Mouse (Mus musculus) testis, adult 2 months (tissue): Measurements from ENCODE around the gene Hdac2. TPM values are rescaled to one million over a fixed set of nuclear protein-coding genes. Genes with fewer than 3 reads are reported as not detected.

Experiments used
- H3K27ac ChIP-seq: fragments of 200-500 bp; 2 replicates; pipeline ENCODE4 v1.5.1; 2012; ENCODE audit warnings: low read depth, low read length; ENCODE audit not compliant: control insufficient read depth, insufficient read depth
- H3K27me3 ChIP-seq: fragments of 200-500 bp; 2 replicates; pipeline ENCODE4 v1.6.1; 2012; ENCODE audit warnings: mild to moderate bottlenecking, low read length, moderate library complexity; ENCODE audit not compliant: control insufficient read depth, insufficient read depth
- H3K36me3 ChIP-seq: fragments of 200-500 bp; 2 replicates; pipeline ENCODE4 v1.6.1; 2012; ENCODE audit warnings: mild to moderate bottlenecking, low read length; ENCODE audit not compliant: control insufficient read depth, insufficient read depth
- H3K4me1 ChIP-seq: fragments of 200-500 bp; 2 replicates; pipeline ENCODE4 v1.6.1; 2012; ENCODE audit warnings: low read length; ENCODE audit not compliant: control insufficient read depth, insufficient read depth
- H3K4me3 ChIP-seq: fragments of 200-500 bp; 2 replicates; pipeline ENCODE4 v1.5.1; 2012; ENCODE audit warnings: low read depth, mild to moderate bottlenecking, low read length, moderate library complexity, mixed read lengths; ENCODE audit not compliant: control insufficient read depth
- CTCF ChIP-seq: fragments of 200-500 bp; IDR thresholded peaks from 2 replicates; pipeline ENCODE4 v1.5.1; 2012; ENCODE audit warnings: low read depth, mild to moderate bottlenecking, inconsistent platforms, low read length, moderate library complexity; ENCODE audit not compliant: control insufficient read depth, insufficient read depth, insufficient replicate concordance
- POLR2A ChIP-seq: fragments of 200-500 bp; IDR thresholded peaks from 2 replicates; pipeline ENCODE4 v1.6.1; 2012; ENCODE audit warnings: low read depth, mild to moderate bottlenecking, inconsistent platforms, low read length, moderate library complexity; ENCODE audit not compliant: control insufficient read depth
- polyA plus RNA-seq: library from polyadenylated mRNA; depleted of rRNA; stranded (reverse); fragments of >200 nt; gene quantifications from 2 replicates; pipeline ENCODE4 v1.2.3, GENCODE M21; 2012; rRNA removed

Hdac2 gene
- polyA plus RNA-seq, 1 experiment: 10.3 TPM

- no peaks in the 10 kb centered on the region for H3K27me3 ChIP-seq
- no peak overlapping the region for H3K27ac ChIP-seq
- TF ChIP-seq CTCF (no peak), POLR2A (no peak)
- H3K36me3 ChIP-seq: no peaks in the 10 kb centered on the region
- no peaks in the 10 kb centered on the region for H3K4me1 ChIP-seq
- H3K4me3 ChIP-seq: no peak overlapping the region
Observed at GRCm38 (mm10) chr10:37024301-37024700, 50.0 kb downstream of the Hdac2 start.

GRCm38 (mm10) chr10:37028651-37029050, 54.3 kb downstream of the Hdac2 start:
- Histone ChIP-seq H3K27me3 (no peaks in the 10 kb centered on the region), H3K4me3 (no peak overlapping the region), H3K27ac (no peak overlapping the region), H3K36me3 (no peaks in the 10 kb centered on the region), H3K4me1 (no peaks in the 10 kb centered on the region)
- TF ChIP-seq CTCF (no peak), POLR2A (no peak)

- Histone ChIP-seq H3K4me3 (no peak overlapping the region), H3K27ac (no peak overlapping the region), H3K36me3 (no peaks in the 10 kb centered on the region), H3K27me3 (no peaks in the 10 kb centered on the region), H3K4me1 (no peaks in the 10 kb centered on the region)
- TF ChIP-seq POLR2A (no peak), CTCF (no peak)
Observed at GRCm38 (mm10) chr10:37035090-37035497, 60.8 kb downstream of the Hdac2 start.

- Histone ChIP-seq H3K27ac (no peak overlapping the region), H3K4me1 (no peaks in the 10 kb centered on the region), H3K27me3 (no peaks in the 10 kb centered on the region), H3K4me3 (no peak overlapping the region), H3K36me3 (no peaks in the 10 kb centered on the region)
- TF ChIP-seq CTCF: no peak
- TF ChIP-seq POLR2A: no peak
Observed at GRCm38 (mm10) chr10:37047661-37048098, 73.3 kb downstream of the Hdac2 start.

Other genes with a start within 250 kb of the Hdac2 start
- gene Marcks, start 164.4 kb downstream of the Hdac2 start, polyA plus RNA-seq: 4.1 and 4.6 TPM in 2 replicates